Mouse (Mus musculus) pancreas, adult 10 weeks (tissue): ENCODE measurements around the gene Vmn1r46. TPM values are rescaled to one million over a fixed set of nuclear protein-coding genes. Genes with fewer than 3 reads are reported as not detected.

Experiments used
- polyA plus RNA-seq: library from polyadenylated mRNA; stranded (reverse); fragments of 350-450 nt; fragmentation: Illumina TruSeq; extraction: RNeasy Lipid Tissue Mini Kit (QIAGEN cat#74804); gene quantifications from one replicate; pipeline ENCODE4 v1.2.3, GENCODE M21; 2015; ENCODE audit warnings: low read depth, low replicate concordance; ENCODE audit not compliant: insufficient read depth

Vmn1r46 gene
- polyA plus RNA-seq: not detected

DNA sequence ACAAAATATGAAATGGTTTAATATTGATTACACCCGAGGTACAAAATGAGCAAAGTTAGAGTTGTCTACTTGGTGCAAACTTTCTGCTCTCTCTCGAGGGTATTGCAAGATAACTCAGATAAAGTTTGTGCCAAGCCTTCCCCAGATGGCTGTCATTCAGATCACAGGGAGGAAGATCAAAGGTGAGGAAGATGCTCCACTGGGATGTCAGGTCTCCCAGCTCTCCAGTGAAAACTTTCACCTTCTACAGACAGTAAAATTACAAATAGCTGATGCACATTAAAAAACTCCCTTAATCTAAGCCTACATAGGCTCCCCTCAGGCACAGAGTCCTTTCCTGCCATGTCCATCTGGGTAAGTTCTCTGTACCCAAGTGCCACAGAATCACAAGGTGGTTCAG is at the start of gene Vmn1r46:
Gene Vmn1r46, plus strand, starts transcription at position 301 of the 400 bp plus-strand sequence.

DNA sequence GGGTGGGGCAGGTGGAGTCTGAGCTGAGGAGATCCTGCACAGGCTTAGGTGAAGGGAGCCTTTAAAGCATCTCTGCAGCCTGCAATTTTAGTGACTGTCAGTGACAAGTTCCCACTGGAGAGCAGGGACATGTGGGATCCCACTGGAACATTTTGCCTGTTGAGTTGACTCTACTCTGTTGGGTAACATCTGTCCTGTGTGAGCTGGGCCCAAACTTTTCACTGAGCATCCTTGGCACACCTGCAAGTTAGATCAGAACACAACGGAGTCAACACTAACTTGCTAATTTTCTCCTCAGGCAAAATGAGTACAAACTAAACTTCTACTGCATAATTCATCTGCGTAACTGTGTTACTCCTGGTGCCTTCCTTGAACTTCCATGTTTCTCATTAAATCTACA is 28.6 kb upstream of the Vmn1r46 start, which contains the start of gene Vmn1r45:
Gene Vmn1r45, minus strand, starts transcription at position 101 of the 400 bp plus-strand sequence.

DNA sequence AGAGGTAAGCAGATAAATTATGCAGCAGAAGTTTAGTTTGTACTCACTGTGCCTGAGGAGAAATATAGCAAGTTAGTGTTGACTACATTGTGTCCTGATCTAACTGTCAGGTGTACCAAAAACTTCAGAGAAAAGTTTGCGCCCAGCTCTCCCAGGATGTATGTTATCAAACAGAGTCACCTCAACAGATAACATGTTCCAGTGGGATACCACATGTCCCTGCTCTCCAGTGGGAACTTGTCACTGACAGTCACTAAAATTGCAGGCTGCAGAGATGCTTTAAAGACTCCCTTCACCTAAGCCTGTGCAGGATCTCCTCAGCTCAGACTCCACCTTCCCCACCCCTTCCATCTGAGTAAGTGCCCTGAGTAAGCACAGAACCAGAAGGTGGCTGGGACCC is 46.7 kb downstream of the Vmn1r46 start, which contains the start of gene Vmn1r47:
Gene Vmn1r47, plus strand, starts transcription at position 301 of the 400 bp plus-strand sequence.

Other genes with a start within 250 kb of the Vmn1r46 start
- not detected for gene Vmn1r41, start 228.5 kb upstream of the Vmn1r46 start, polyA plus RNA-seq
- gene Vmn1r42, start 92.9 kb upstream of the Vmn1r46 start, polyA plus RNA-seq: not detected
- gene Vmn1r43, start 92.9 kb upstream of the Vmn1r46 start, polyA plus RNA-seq: not detected
- not detected for gene Vmn1r44, start 85.7 kb upstream of the Vmn1r46 start, polyA plus RNA-seq
- not detected for gene Vmn1r45, start 28.7 kb upstream of the Vmn1r46 start, polyA plus RNA-seq
- gene Vmn1r47, start 46.8 kb downstream of the Vmn1r46 start, polyA plus RNA-seq: not detected
- gene Vmn1r48, start 67.5 kb downstream of the Vmn1r46 start, polyA plus RNA-seq: not detected
- gene Vmn1r49, start 109.2 kb downstream of the Vmn1r46 start, polyA plus RNA-seq: not detected
- gene Vmn1r50, start 132.1 kb downstream of the Vmn1r46 start, polyA plus RNA-seq: not detected
- gene Vmn1r51, start 153.3 kb downstream of the Vmn1r46 start, polyA plus RNA-seq: not detected
- gene Vmn1r52, start 205.5 kb downstream of the Vmn1r46 start, polyA plus RNA-seq: not detected
- not detected for gene V1ra8, start 233.5 kb downstream of the Vmn1r46 start, polyA plus RNA-seq